Mouse (Mus musculus) hematopoietic multipotent progenitor cell, adult 10-12 weeks (in vitro differentiated cells): ENCODE results near the gene Acvr1b. TPM values are rescaled to one million over a fixed set of nuclear protein-coding genes. Genes with fewer than 3 reads are reported as not detected.

Experiments
- polyA plus RNA-seq: library from polyadenylated mRNA; stranded (reverse); fragments of >175 nt; gene quantifications from 2 replicates; pipeline ENCODE4 v1.2.3, GENCODE M21; 2012; ENCODE audit warnings: low replicate concordance

Acvr1b gene
- 13.6 and 18.6 TPM in 2 replicates for polyA plus RNA-seq

GRCm38 (mm10) chr15:101173421-101174211 lies at the start of gene Acvr1b:
Gene Acvr1b (plus strand): TSS chr15:101174067.

GRCm38 (mm10) chr15:101128181-101129089 lies 45.4 kb upstream of the Acvr1b start, which contains the start of gene Acvrl1:
Gene Acvrl1 (plus strand): TSS chr15:101128522.

GRCm38 (mm10) chr15:101224006-101224906 lies 50.4 kb downstream of the Acvr1b start, which contains the start of gene Grasp:
Gene Grasp (plus strand): TSS chr15:101224188.

GRCm38 (mm10) chr15:101253886-101254795 lies 80.3 kb downstream of the Acvr1b start, which contains the start of gene Nr4a1:
Gene Nr4a1 (plus strand): TSS chr15:101254269.

Other genes starting within 250 kb of the Acvr1b start
- gene Gm47841, start 126.7 kb upstream of the Acvr1b start, polyA plus RNA-seq = not detected in 2 replicates
- gene Fignl2, start 95.5 kb upstream of the Acvr1b start, polyA plus RNA-seq = 0.42 and 0.98 TPM in 2 replicates
- gene Ankrd33, start 58.3 kb upstream of the Acvr1b start, polyA plus RNA-seq = not detected in 2 replicates
- gene Acvrl1, start 45.5 kb upstream of the Acvr1b start, polyA plus RNA-seq = 6.3 and 6.6 TPM in 2 replicates
- gene Grasp, start 50.1 kb downstream of the Acvr1b start, polyA plus RNA-seq = 6.1 and 16.8 TPM in 2 replicates
- 57.9 and 89.1 TPM in 2 replicates for gene Nr4a1, start 80.2 kb downstream of the Acvr1b start, polyA plus RNA-seq
- 42.2 and 52.1 TPM in 2 replicates for gene Atg101, start 110.2 kb downstream of the Acvr1b start, polyA plus RNA-seq
- gene 6030408B16Rik, start 119.1 kb downstream of the Acvr1b start, polyA plus RNA-seq = not detected in 2 replicates
- 10.3 and 16.1 TPM in 2 replicates for gene Krt80, start 196.1 kb downstream of the Acvr1b start, polyA plus RNA-seq
- 0.47 and 0.86 TPM in 2 replicates for gene Krt7, start 237.0 kb downstream of the Acvr1b start, polyA plus RNA-seq